Mouse (Mus musculus) embryonic fibroblast, embryonic 13.5 days (primary cell): ENCODE results near the gene Pak3. TPM values are rescaled to one million over a fixed set of nuclear protein-coding genes. Genes with fewer than 3 reads are reported as not detected.
"Not testable (repeated sequence)": the region's sequence is repeated elsewhere in the genome, so short reads cannot be mapped to it uniquely, and the experiment has no call there.

Experiments used
- H3K27ac ChIP-seq: 2 replicates; pipeline ENCODE4 v1.5.1; 2012; ENCODE audit warnings: low read length, control low read depth, inconsistent platforms; ENCODE audit not compliant: insufficient read depth
- H3K4me1 ChIP-seq: 2 replicates; pipeline ENCODE4 v1.6.1; 2011; ENCODE audit warnings: low read length; ENCODE audit not compliant: control insufficient read depth, insufficient read depth
- H3K4me3 ChIP-seq: 2 replicates; pipeline ENCODE4 v1.5.1; 2011; ENCODE audit warnings: mild to moderate bottlenecking, control low read depth, low read length; ENCODE audit not compliant: insufficient read depth
- CTCF ChIP-seq: IDR thresholded peaks from 2 replicates; pipeline ENCODE4 v1.5.1; 2011; ENCODE audit warnings: mild to moderate bottlenecking, control low read depth, low read length, moderate library complexity, borderline replicate concordance; ENCODE audit not compliant: insufficient read depth
- POLR2A ChIP-seq: IDR thresholded peaks from 2 replicates; pipeline ENCODE4 v1.6.1; 2011; ENCODE audit warnings: low read depth, mild to moderate bottlenecking, control low read depth, low read length, moderate library complexity
- polyA plus RNA-seq: library from polyadenylated mRNA; stranded (reverse); fragments of >200 nt; gene quantifications from 2 replicates; pipeline ENCODE4 v1.2.4, GENCODE M21; 2011; ENCODE audit warnings: low read depth; ENCODE audit not compliant: missing spikeins, insufficient read length

Gene Pak3
- polyA plus RNA-seq: 24.8 and 31.2 TPM in 2 replicates

DNA sequence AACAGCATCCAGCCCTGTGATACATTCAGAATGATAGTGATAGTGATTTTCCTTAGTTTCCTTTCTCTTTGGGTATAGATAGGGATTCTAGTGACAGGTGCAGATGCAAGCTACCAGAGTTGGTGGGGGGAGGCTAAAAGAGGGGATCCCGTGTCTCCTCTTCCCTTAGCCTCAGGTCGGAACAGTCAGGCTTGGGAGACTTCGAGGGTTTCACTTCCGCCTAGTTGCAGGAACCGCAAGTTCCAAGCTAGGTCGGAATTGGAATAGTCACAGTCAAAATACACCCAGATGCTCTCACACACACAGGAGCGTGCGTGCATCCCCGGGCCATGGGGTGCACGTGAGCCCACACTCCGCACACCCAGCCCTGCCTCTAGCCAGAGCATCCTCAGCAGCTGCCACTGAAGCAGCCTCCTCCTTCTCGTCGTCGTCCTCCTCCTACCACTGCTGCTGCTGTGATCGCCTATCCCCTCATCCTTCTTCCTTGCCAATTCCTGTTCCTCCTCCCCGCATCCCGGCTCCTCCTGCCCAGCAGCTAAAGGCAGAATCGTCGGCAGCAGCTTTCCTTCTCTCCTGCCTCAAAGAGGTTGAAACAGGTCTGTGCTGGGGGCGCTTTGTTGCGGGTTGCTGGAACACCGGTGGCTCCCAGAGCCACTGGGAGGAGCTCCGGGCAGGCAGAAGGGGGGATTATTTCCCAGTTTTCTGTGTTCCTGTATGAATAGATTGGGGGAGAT is at the start of gene Pak3:
Gene Pak3 (plus strand): TSS at position 424 of the 734 bp plus-strand sequence.
- H3K27ac ChIP-seq: peak within 1 kb of the TSS; percentile 54
- peak; percentile 65 for TF ChIP-seq POLR2A
- TF ChIP-seq CTCF: no peak

GRCm38 (mm10) chrX:143482866-143483265 is 35.5 kb upstream of the Pak3 start:
- no peak; the same call in 1 of the 2 replicates for TF ChIP-seq CTCF
- no peak for TF ChIP-seq POLR2A
- Histone ChIP-seq H3K27ac (no peak overlapping the region), H3K4me1 (no peaks in the 10 kb centered on the region), H3K4me3 (no peak overlapping the region)

More for the DNA sequence above, at the start of gene Pak3:
- H3K4me1 ChIP-seq: no peaks in the 10 kb centered on the region
- H3K4me3 ChIP-seq: peak within 1 kb of the TSS; percentile 66

DNA sequence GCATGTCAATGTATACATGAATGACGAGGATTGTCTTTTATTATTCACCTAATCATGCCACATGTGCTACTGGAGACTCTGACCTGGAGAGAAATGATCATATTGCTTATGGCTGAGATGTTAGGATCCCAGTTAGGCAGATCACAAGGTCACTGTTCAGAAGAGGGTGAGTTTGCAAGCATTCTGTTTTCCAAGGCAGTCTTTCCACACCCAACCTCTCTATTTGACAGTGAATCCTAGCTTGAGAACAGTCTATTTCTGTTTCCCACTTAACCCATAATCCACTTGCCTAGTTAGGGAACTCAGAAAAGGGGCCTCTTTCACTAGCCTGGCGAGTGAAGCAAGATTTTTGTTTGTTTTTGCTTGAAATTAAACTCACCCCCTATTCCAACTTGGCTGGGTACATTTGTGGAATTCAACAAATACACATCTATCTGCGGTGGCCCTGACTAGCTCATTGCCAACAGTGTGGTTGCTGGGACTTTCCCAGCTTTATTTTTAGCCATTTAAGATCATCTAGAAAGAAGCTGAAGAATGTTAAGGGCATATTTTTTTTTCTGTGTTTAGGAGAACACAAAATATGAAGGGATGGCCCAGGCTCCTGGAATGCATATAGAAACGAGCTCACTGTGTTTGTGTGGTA is 17.2 kb upstream of the Pak3 start:
- Histone ChIP-seq H3K4me3 (no peak overlapping the region), H3K27ac (peak overlapping the region; percentile 88), H3K4me1 (peaks cover 5% of the 10 kb centered on the region)
- TF ChIP-seq POLR2A (no peak), CTCF (no peak)

GRCm38 (mm10) chrX:143501776-143502365 is 16.5 kb upstream of the Pak3 start:
- TF ChIP-seq CTCF: no peak
- TF ChIP-seq POLR2A: no peak
- H3K27ac ChIP-seq: peak overlapping the region; percentile 88

DNA sequence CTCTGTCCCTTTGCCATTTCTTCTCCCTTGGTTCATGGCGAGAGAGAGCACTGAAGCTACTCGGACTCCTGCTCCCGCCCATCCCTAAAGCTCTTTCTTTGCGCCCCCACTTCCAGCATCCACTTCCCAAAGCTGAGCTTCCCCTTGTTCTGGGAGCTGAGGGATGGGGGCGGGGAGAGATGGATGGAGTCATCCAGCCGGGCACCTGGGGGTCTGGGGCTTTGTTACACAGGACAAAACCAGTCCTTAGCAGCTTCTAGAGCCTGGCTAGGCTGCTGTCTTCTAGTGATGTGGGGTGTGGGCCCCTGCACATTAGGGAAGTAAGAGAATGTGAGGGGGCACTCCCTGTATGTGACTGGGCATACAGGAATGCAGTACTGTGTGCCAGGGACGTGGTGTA is 526 bp downstream of the Pak3 start:
- H3K4me1 ChIP-seq: no peaks in the 10 kb centered on the region
- H3K27ac ChIP-seq: peak overlapping the region; percentile 54
- TF ChIP-seq CTCF: no peak
- TF ChIP-seq POLR2A: 0 out of 2 replicates have a peak, but pooled peaks have one; percentile 29
- peak overlapping the region; percentile 66 for H3K4me3 ChIP-seq

More at GRCm38 (mm10) chrX:143501776-143502365, 16.5 kb upstream of the Pak3 start:
- H3K4me3 ChIP-seq: no peak overlapping the region
- peaks cover 5% of the 10 kb centered on the region for H3K4me1 ChIP-seq

- H3K4me3 ChIP-seq, H3K4me1 ChIP-seq, H3K27ac ChIP-seq: not testable (repeated sequence)
Observed at GRCm38 (mm10) chrX:143519454-143519853, 1.1 kb downstream of the Pak3 start.

DNA sequence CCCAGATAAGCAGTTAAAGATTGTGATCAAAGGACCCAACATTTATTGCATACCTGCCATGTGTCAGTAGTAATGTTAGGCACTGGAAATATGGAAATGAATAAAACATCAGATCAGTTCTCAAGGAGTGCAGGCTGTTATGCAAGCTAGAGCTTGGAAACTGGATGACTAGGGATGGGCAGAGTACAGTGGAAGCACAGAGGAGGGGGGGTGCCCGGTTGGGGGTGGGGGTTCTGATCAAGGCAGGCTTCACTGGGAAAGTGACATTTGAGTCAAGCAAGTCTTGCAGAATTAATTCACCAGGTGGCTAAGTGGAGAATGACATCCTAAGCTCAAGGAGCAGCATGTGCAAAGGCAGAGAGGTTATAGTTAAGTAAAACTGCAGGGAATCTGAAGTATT is 1.8 kb downstream of the Pak3 start:
- Histone ChIP-seq H3K27ac (no peak overlapping the region), H3K4me1 (no peaks in the 10 kb centered on the region)
- TF ChIP-seq CTCF (no peak), POLR2A (no peak)

GRCm38 (mm10) chrX:143532331-143532730 is 13.9 kb downstream of the Pak3 start:
- Histone ChIP-seq H3K27ac (no peak overlapping the region), H3K4me1 (no peaks in the 10 kb centered on the region; the same call in 1 of the 2 replicates), H3K4me3 (no peak overlapping the region)
- TF ChIP-seq POLR2A (no peak), CTCF (no peak)

More for the DNA sequence above, 1.8 kb downstream of the Pak3 start:
- H3K4me3 ChIP-seq: no peak overlapping the region

- no peaks in the 10 kb centered on the region for H3K4me1 ChIP-seq
- TF ChIP-seq POLR2A (no peak), CTCF (no peak)
- H3K27ac ChIP-seq: no peak overlapping the region
- H3K4me3 ChIP-seq: no peak overlapping the region
Observed at GRCm38 (mm10) chrX:143533574-143533973, 15.2 kb downstream of the Pak3 start.

GRCm38 (mm10) chrX:143542756-143543155 is 24.4 kb downstream of the Pak3 start:
- TF ChIP-seq CTCF (no peak), POLR2A (no peak)
- H3K27ac ChIP-seq: no peak overlapping the region
- H3K4me1 ChIP-seq: no peaks in the 10 kb centered on the region
- no peak overlapping the region for H3K4me3 ChIP-seq
